Comparison of ENCODE assay signal across 26 mouse cellular contexts in genomic region chr8:43329913-43330705, GRCm38 (mm10). TPM values are rescaled to one million over a fixed set of nuclear protein-coding genes. Genes with fewer than 3 reads are reported as not detected.
DNase-seq lines count a peak whose midpoint lies in the region; ATAC-seq lines count a peak whose summit lies in the region.
"Had no signal": no experiment of that assay in that cellular context is flagged by ENCODE, and none has a peak within 500 bp of the region (broad histone marks: within the 10 kb centered on the region; RNA-seq: fewer than 3 reads in every experiment).

No protein-coding gene starts in this region.

- no peak overlapping the region for H3K4me2 ChIP-seq in midbrain, embryonic 11.5 days
- no peak overlapping the region for H3K4me2 ChIP-seq in midbrain, embryonic 14.5 days (ENCODE audit: low read length)
- H3K4me2 ChIP-seq: embryonic facial prominence, embryonic 12.5 days; forebrain, embryonic 13.5 days; forebrain, embryonic 15.5 days had no signal

- WGBS in midbrain, embryonic 11.5 days = 91% methylated on average over 21 of the region's 21 CpGs
- 92% methylated on average over 21 of the region's 21 CpGs for WGBS in midbrain, embryonic 14.5 days

- no peak overlapping the region for H3K9ac ChIP-seq in midbrain, embryonic 11.5 days (ENCODE audit: low read length)
- no peak overlapping the region for H3K9ac ChIP-seq in midbrain, embryonic 14.5 days (replicated peaks; ENCODE audit: low read length)
- H3K9ac ChIP-seq: embryonic facial prominence, embryonic 12.5 days; forebrain, embryonic 13.5 days; forebrain, embryonic 15.5 days; forebrain, postnatal 0 days had no signal

- ATAC-seq in midbrain, embryonic 11.5 days (ENCODE audit: low FRiP score) = no peak
- no peak for ATAC-seq in midbrain, embryonic 14.5 days (ENCODE audit: low FRiP score, low TSS enrichment)
- ATAC-seq: forebrain, embryonic 13.5 days; forebrain, embryonic 15.5 days; forebrain, postnatal 0 days; Patski had no signal

- H3K4me1 ChIP-seq in midbrain, embryonic 11.5 days (ENCODE audit: control insufficient read depth, insufficient read depth, low read length) = no peaks in the 10 kb centered on the region
- H3K4me1 ChIP-seq in midbrain, embryonic 14.5 days (ENCODE audit: control insufficient read depth, insufficient read depth, low read length) = no peaks in the 10 kb centered on the region
- H3K4me1 ChIP-seq: embryonic facial prominence, embryonic 10.5 days; embryonic facial prominence, embryonic 12.5 days; forebrain, embryonic 13.5 days; forebrain, embryonic 15.5 days had no signal

- no peaks in the 10 kb centered on the region for H3K27me3 ChIP-seq in midbrain, embryonic 11.5 days (ENCODE audit: control insufficient read depth, insufficient read depth, low read length)
- no peaks in the 10 kb centered on the region for H3K27me3 ChIP-seq in midbrain, embryonic 14.5 days (ENCODE audit: control insufficient read depth, insufficient read depth, low read length)
- H3K27me3 ChIP-seq: embryonic facial prominence, embryonic 12.5 days; forebrain, embryonic 13.5 days; forebrain, embryonic 15.5 days; Patski had no signal

- H3K9me3 ChIP-seq in midbrain, embryonic 11.5 days (ENCODE audit: control insufficient read depth, low read length) = no peaks in the 10 kb centered on the region
- no peaks in the 10 kb centered on the region for H3K9me3 ChIP-seq in midbrain, embryonic 14.5 days (ENCODE audit: control insufficient read depth, low read length)
- H3K9me3 ChIP-seq: embryonic facial prominence, embryonic 10.5 days; forebrain, embryonic 13.5 days; forebrain, embryonic 15.5 days had no signal

- H3K27ac ChIP-seq in midbrain, embryonic 11.5 days (ENCODE audit: low read depth, low read length) = no peak overlapping the region
- no peak overlapping the region for H3K27ac ChIP-seq in midbrain, embryonic 14.5 days (replicated peaks; ENCODE audit: low read depth, low read length)
- H3K27ac ChIP-seq: embryonic facial prominence, embryonic 10.5 days; embryonic facial prominence, embryonic 12.5 days; forebrain, embryonic 13.5 days; forebrain, embryonic 15.5 days had no signal

- DNase-seq in midbrain, embryonic 11.5 days (ENCODE audit: low spot score, missing footprints) = peak; percentile 68
- no peak for DNase-seq in midbrain, embryonic 14.5 days
- peak; percentile 29 for DNase-seq in ES-CJ7 (ENCODE audit: low read depth, low spot score)
- peak; percentile 55 for DNase-seq in R1 (ENCODE audit: low read depth, low spot score)
- DNase-seq in embryo, embryonic 10.5 days (ENCODE audit: low spot score) = no peak
- no peak for DNase-seq in left cerebral cortex, adult 11 months (ENCODE audit: low spot score)
- DNase-seq: adrenal gland, adult 2 months; adrenal gland, postnatal 10 days; adrenal gland, postnatal 25 days; cerebellum, adult 11 months; cerebellum, adult 18-20 months; cerebellum, adult 8-10 months; cerebellum, adult 9-11 months; cerebellum, postnatal 14 days; cerebellum, postnatal 36 days; forebrain, postnatal 0 days had no signal

- no peaks in the 10 kb centered on the region for H3K36me3 ChIP-seq in midbrain, embryonic 11.5 days (ENCODE audit: control insufficient read depth, insufficient read depth, low read length)
- H3K36me3 ChIP-seq in midbrain, embryonic 14.5 days (ENCODE audit: control insufficient read depth, insufficient read depth, low read length) = no peaks in the 10 kb centered on the region
- H3K36me3 ChIP-seq: embryonic facial prominence, embryonic 10.5 days; embryonic facial prominence, embryonic 12.5 days; forebrain, embryonic 15.5 days; G1E had no signal

- H3K4me3 ChIP-seq in midbrain, embryonic 11.5 days (ENCODE audit: low read depth, low read length) = no peak overlapping the region
- no peak overlapping the region for H3K4me3 ChIP-seq in midbrain, embryonic 14.5 days (replicated peaks; ENCODE audit: low read depth, low read length)
- H3K4me3 ChIP-seq: embryonic facial prominence, embryonic 10.5 days; embryonic facial prominence, embryonic 12.5 days; forebrain, embryonic 13.5 days; forebrain, embryonic 15.5 days had no signal

RNA-seq across cellular contexts. Expression of gene Zfp42, which starts 23.3 kb away (rescaled TPM):
- polyA plus RNA-seq in midbrain, embryonic 11.5 days (2014; fragmentation: Nextera tagmentation; extraction: Ambion mirVana) = 0.10 and 0.12 TPM in 2 replicates
- not detected in 2 replicates for polyA plus RNA-seq in midbrain, embryonic 14.5 days (2014; fragmentation: Nextera tagmentation; extraction: Ambion mirVana)
- polyA plus RNA-seq: adrenal gland, adult 2 months; brain, embryonic 14.5 days; C2C12; embryonic facial prominence, embryonic 10.5 days; embryonic facial prominence, embryonic 12.5 days; embryonic facial prominence, embryonic 14.5 days; forebrain, embryonic 11.5 days; forebrain, embryonic 13.5 days; forebrain, embryonic 15.5 days; forebrain, postnatal 0 days; G1E had no signal

Comparison
In these comparisons a context has a peak if more than half of its experiments do, and no peak if none do; other contexts are left out.
1. DNase-seq: peak in midbrain, embryonic 11.5 days (single experiment), ES-CJ7 (single experiment) and R1 (single experiment); none in midbrain, embryonic 14.5 days (single experiment), embryo, embryonic 10.5 days (single experiment) and left cerebral cortex, adult 11 months (single experiment).